Mouse (Mus musculus): ENCODE data around the gene Wbp2nl. TPM values are rescaled to one million over a fixed set of nuclear protein-coding genes. Genes with fewer than 3 reads are reported as not detected.
A peak's percentile ranks its signal among the peaks of the same experiment; 100 is the strongest.

Gene Wbp2nl
- polyA plus RNA-seq (2012; rRNA removed): 0.15 and 0.19 TPM in 2 replicates

DNA sequence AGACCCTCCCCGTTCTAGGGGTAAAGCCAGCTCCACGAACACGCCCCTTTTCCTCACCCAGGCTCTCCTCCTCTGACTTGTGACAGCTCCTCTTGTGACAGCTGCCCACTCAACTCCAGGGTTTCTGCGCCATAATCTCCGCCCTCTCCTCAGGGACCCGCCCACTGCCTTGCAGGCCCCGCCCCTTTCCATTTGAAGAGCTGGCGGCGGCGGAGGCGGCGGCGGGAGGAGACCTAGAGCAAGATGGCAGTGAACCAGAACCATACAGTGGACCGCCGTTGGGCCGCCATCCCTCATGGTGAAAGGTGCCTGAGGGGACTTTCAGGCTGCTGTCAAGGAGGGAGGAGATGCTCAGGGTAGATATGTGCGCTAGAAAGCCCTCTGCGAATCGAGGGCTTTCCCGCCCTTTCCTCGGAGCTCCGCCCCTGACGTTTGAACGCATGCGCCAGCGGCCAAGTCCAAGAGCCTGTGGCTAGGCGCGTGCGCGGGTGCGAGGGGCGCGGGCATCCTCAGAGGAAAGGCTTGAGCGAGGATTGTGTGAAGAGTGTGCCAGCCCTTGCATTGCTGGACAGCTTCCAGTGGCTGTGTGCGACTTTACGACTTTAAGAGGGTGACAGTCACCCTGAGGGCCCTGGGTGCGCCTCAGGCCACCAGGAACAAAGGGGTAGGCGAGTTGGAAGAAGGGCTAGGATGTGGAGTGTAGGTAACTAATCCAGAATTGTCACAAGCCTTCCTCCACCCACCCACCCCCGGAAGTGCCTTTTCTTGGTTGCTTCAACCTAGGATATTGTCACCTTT is at the start of gene Wbp2nl:
Gene Wbp2nl (plus strand): TSS at position 191 of the 798 bp plus-strand sequence.
- DNase-seq (ENCODE audit: low read depth): peak; percentile 2
- TF ChIP-seq CTCF (IDR thresholded peaks at IDR 0.05; ENCODE audit: borderline replicate concordance, extremely low read depth, insufficient read depth, insufficient read length): no peak
- TF ChIP-seq POLR2A (IDR thresholded peaks at IDR 0.05; ENCODE audit: borderline replicate concordance, extremely low read depth, insufficient read depth, insufficient read length, poor library complexity, severe bottlenecking): no peak

DNA sequence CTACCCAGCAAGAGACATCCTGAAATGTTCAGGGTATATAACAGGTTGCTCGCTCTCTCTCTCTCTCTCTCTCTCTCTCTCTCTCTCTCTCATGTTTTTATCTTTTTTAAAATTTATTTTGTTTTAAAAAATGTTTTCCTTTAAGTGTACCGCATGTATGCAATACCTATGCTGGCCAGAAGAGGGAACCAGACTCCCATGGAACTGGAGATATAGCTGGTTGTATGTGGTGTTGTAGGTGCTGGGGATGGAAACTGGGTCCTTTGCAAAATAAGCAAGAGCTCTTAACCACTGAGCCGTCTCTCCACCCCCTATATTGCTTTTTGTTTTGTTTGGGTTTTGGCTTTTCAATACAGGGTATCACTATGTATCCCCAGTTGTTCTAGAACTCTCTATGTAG is 47.2 kb upstream of the Wbp2nl start:
- no peak for DNase-seq (ENCODE audit: low read depth)
- no peak for TF ChIP-seq POLR2A (IDR thresholded peaks at IDR 0.05; ENCODE audit: borderline replicate concordance, extremely low read depth, insufficient read depth, insufficient read length, poor library complexity, severe bottlenecking)

- TF ChIP-seq POLR2A (IDR thresholded peaks at IDR 0.05; ENCODE audit: borderline replicate concordance, extremely low read depth, insufficient read depth, insufficient read length, poor library complexity, severe bottlenecking) (no peak), CTCF (IDR thresholded peaks at IDR 0.05; ENCODE audit: borderline replicate concordance, extremely low read depth, insufficient read depth, insufficient read length) (no peak)
Observed at GRCm38 (mm10) chr15:82252097-82252496, 46.7 kb upstream of the Wbp2nl start, which contains the start of gene 1500009C09Rik. TSS of gene 1500009C09Rik (plus strand) at chr15:82252397.

DNA sequence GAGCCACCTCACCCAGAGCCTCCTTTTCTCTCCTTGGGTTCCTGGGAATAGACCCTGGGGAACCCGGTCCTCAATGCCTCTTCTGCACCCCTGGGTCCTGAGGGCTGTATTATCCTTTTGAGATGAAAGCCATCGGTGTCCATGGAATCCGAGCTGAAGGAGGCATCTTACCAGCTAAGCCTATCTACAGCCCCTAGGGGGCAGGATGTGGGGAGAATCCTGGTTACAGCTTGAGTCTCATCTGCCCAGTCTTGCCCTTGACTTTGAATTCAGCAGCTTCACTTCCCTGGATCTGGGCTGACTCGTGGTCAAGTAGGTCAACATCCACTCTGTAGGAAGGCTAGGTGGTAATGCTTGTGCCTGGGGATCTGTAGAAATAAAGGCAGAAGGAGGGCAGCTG is 43.5 kb upstream of the Wbp2nl start:
- DNase-seq (ENCODE audit: low read depth): peak; percentile 48
- TF ChIP-seq POLR2A (IDR thresholded peaks at IDR 0.05; ENCODE audit: borderline replicate concordance, extremely low read depth, insufficient read depth, insufficient read length, poor library complexity, severe bottlenecking): no peak
- TF ChIP-seq CTCF (IDR thresholded peaks at IDR 0.05; ENCODE audit: borderline replicate concordance, extremely low read depth, insufficient read depth, insufficient read length): peak; percentile 53; the same call in 1 of the 2 replicates

More at GRCm38 (mm10) chr15:82252097-82252496, 46.7 kb upstream of the Wbp2nl start, which contains the start of gene 1500009C09Rik:
- no peak for DNase-seq (ENCODE audit: low read depth)

- TF ChIP-seq POLR2A (IDR thresholded peaks at IDR 0.05; ENCODE audit: borderline replicate concordance, extremely low read depth, insufficient read depth, insufficient read length, poor library complexity, severe bottlenecking) (peak; percentile 11; the same call in 1 of the 2 replicates), CTCF (IDR thresholded peaks at IDR 0.05; ENCODE audit: borderline replicate concordance, extremely low read depth, insufficient read depth, insufficient read length) (peak; percentile 28; the same call in 1 of the 2 replicates)
- DNase-seq (ENCODE audit: low read depth): peak; percentile 97
Observed at GRCm38 (mm10) chr15:82255944-82256383, 42.8 kb upstream of the Wbp2nl start.

DNA sequence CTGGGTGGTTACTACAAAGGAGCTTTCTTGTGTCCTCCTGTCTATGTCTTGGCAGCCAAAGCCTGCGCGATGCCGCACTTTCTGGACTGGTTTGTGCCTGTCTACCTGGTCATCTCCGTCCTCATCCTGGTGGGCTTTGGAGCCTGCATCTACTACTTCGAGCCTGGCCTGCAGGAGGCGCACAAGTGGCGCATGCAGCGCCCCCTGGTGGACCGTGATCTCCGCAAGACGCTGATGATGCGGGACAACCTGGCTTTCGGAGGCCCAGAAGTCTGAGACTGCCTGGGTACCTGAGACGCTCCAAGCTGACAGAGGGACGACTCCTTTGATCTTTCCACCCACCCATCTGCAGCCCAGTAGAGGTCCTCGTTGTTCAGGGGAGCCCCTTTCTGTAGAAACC is 39.2 kb upstream of the Wbp2nl start:
- TF ChIP-seq CTCF (IDR thresholded peaks at IDR 0.05; ENCODE audit: borderline replicate concordance, extremely low read depth, insufficient read depth, insufficient read length): peak; percentile 94
- TF ChIP-seq POLR2A (IDR thresholded peaks at IDR 0.05; ENCODE audit: borderline replicate concordance, extremely low read depth, insufficient read depth, insufficient read length, poor library complexity, severe bottlenecking): no peak
- DNase-seq (ENCODE audit: low read depth): peak; percentile 69

DNA sequence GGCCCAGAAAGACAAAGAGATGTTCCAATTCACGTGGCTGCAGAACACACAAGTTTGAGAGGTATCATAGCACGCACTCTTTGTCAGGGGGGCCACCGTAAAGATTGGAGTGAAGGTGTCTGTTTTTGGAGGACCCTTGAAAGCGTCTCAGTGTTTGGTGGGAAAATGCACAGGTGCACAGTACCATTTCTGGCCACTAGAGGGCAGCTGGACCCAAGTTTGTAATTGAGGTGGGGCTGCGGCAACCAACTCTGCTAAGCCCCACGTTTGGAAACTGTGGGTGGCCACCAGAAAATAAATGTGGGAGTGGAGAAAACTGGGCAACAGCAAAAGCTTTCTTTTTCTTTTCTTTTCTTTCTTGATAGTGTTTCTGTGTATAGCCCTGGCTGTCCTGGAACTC is 32.4 kb upstream of the Wbp2nl start:
- TF ChIP-seq CTCF (IDR thresholded peaks at IDR 0.05; ENCODE audit: borderline replicate concordance, extremely low read depth, insufficient read depth, insufficient read length) (peak; percentile 94), POLR2A (IDR thresholded peaks at IDR 0.05; ENCODE audit: borderline replicate concordance, extremely low read depth, insufficient read depth, insufficient read length, poor library complexity, severe bottlenecking) (no peak)
- peak; percentile 73 for DNase-seq (ENCODE audit: low read depth)

DNA sequence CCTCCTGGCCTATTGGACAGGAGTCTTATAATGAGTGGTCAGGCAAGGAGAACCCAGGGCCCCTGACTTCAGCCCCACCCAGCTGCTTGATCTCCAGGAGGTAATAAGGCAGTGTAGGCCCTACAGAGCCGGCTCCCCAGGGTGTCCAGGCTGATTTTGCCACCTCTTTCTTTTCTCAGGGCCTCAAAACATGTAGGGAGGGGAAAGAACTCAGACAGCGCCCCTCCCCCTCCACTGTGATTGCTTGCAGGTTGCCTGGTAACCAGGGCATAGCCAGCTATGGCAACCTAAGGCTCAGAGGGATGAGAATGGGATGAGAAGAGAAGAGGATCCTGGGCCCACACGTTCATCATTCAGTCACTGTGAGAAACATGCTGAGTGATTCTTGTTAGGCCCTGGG is 30.6 kb upstream of the Wbp2nl start:
- TF ChIP-seq POLR2A (IDR thresholded peaks at IDR 0.05; ENCODE audit: borderline replicate concordance, extremely low read depth, insufficient read depth, insufficient read length, poor library complexity, severe bottlenecking): no peak
- no peak for TF ChIP-seq CTCF (IDR thresholded peaks at IDR 0.05; ENCODE audit: borderline replicate concordance, extremely low read depth, insufficient read depth, insufficient read length)
- peak; percentile 85 for DNase-seq (ENCODE audit: low read depth)

GRCm38 (mm10) chr15:82268783-82269182 is 30.0 kb upstream of the Wbp2nl start:
- TF ChIP-seq POLR2A (IDR thresholded peaks at IDR 0.05; ENCODE audit: borderline replicate concordance, extremely low read depth, insufficient read depth, insufficient read length, poor library complexity, severe bottlenecking) (no peak), CTCF (IDR thresholded peaks at IDR 0.05; ENCODE audit: borderline replicate concordance, extremely low read depth, insufficient read depth, insufficient read length) (no peak)
- peak; percentile 34 for DNase-seq (ENCODE audit: low read depth)

DNA sequence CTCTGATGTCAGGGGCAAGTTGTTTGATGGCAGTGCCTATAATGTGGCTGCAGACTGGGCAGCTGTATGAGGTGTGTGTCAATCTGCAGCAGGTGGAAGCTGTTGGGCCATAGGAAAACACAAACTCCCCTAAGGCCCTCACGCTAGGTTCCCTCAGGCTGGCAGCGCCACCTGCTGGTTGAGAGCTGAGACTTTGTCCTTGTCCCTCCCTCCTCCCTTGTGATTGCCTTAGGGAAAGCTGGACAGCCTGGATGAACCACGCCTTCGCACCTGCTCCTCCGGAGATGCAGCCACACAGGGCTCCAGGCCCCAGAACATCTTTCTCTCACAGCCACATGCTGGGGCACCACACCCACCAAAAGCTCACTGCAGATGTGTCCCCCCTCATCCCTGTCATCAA is 27.6 kb upstream of the Wbp2nl start:
- TF ChIP-seq POLR2A (IDR thresholded peaks at IDR 0.05; ENCODE audit: borderline replicate concordance, extremely low read depth, insufficient read depth, insufficient read length, poor library complexity, severe bottlenecking) (no peak), CTCF (IDR thresholded peaks at IDR 0.05; ENCODE audit: borderline replicate concordance, extremely low read depth, insufficient read depth, insufficient read length) (peak; percentile 98)
- peak; percentile 91 for DNase-seq (ENCODE audit: low read depth)

GRCm38 (mm10) chr15:82272295-82272694 is 26.5 kb upstream of the Wbp2nl start:
- no peak for DNase-seq (ENCODE audit: low read depth)
- no peak for TF ChIP-seq CTCF (IDR thresholded peaks at IDR 0.05; ENCODE audit: borderline replicate concordance, extremely low read depth, insufficient read depth, insufficient read length)
- TF ChIP-seq POLR2A (IDR thresholded peaks at IDR 0.05; ENCODE audit: borderline replicate concordance, extremely low read depth, insufficient read depth, insufficient read length, poor library complexity, severe bottlenecking): no peak

DNA sequence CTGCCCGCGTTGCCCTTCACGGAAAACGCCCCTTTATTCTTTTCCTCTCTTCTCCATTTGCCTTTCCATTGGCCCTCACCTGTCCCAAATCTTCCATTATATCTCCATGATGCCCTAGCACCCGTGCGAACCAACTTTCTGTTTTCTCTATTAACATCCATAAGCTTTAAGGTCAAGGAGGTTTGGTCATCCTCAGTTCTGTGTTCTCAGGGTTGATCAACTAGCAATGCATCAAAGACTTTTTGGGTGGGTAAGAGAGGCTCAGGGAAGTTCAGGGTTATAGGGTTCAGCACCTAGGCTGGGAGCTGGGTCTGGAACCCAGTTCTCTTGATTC is 24.2 kb upstream of the Wbp2nl start, which contains the start of gene Sept3:
Gene Sept3 (plus strand): TSS at position 301 of the 334 bp plus-strand sequence.
- no peak for TF ChIP-seq CTCF (IDR thresholded peaks at IDR 0.05; ENCODE audit: borderline replicate concordance, extremely low read depth, insufficient read depth, insufficient read length)
- TF ChIP-seq POLR2A (IDR thresholded peaks at IDR 0.05; ENCODE audit: borderline replicate concordance, extremely low read depth, insufficient read depth, insufficient read length, poor library complexity, severe bottlenecking): no peak
- DNase-seq (ENCODE audit: low read depth): no peak
